Comparison of ENCODE assay signal across 28 mouse cellular contexts in the genomic region with DNA sequence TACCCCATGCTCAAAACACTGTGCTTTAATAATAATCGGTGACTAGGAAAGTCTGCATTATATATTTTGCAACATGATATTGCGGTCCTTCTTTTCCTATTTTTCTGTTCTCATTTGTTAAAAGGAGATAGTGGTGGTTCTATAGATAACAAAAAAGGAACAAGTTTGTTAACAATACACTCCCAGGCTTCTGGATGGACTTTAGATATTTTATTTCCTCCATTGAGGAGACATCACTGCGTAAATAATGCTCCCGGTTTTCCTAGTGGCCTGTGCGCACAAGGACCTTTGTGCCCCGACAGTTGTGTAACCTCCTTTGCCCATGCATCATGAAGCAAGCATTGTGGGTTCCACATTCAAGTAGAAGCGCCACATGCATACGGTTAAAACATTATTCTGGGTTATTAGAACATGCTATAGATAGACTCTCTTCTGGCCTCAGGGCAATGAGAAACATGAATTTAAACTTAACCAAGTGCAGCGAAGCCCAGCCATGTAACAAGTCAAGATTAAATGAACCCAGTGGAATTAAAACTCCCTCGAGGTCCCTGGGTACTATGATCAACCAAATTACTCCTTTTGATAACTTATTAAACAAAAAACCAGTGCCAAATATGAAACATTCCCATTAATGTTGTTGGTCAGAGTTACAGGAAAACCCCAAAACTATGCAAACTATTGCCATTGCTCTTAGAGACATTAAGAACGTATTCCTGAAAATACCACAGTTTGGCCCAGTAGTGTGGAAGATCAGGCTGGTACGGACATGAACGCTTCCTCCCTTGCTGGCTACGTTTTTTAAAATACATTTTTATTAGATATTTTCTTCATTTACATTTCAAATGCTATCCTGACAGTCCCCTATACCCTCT. TPM values are rescaled to one million over a fixed set of nuclear protein-coding genes. Genes with fewer than 3 reads are reported as not detected.
DNase-seq lines count a peak whose midpoint lies in the region; ATAC-seq and TF ChIP-seq lines count a peak whose summit lies in the region.
"Had no signal": no experiment of that assay in that cellular context is flagged by ENCODE, and none has a peak within 500 bp of the region (broad histone marks: within the 10 kb centered on the region; RNA-seq: fewer than 3 reads in every experiment).

No protein-coding gene starts in this region.

- 87% methylated on average over 14 of the region's 14 CpGs for WGBS in intestine, embryonic 16.5 days
- 84% methylated on average over 14 of the region's 14 CpGs for WGBS in intestine, embryonic 15.5 days
- 85% methylated on average over 14 of the region's 14 CpGs for WGBS in midbrain, postnatal 0 days
- WGBS in midbrain, embryonic 13.5 days, result 89% methylated on average over 14 of the region's 14 CpGs

- no peak for TF ChIP-seq CTCF in midbrain, postnatal 0 days (IDR thresholded peaks at IDR 0.05)
- TF ChIP-seq CTCF in Patski (IDR thresholded peaks at IDR 0.05), result no peak

- H3K9me3 ChIP-seq in intestine, embryonic 16.5 days (ENCODE audit: control insufficient read depth, low read length), result no peaks in the 10 kb centered on the region
- no peaks in the 10 kb centered on the region for H3K9me3 ChIP-seq in intestine, embryonic 15.5 days
- H3K9me3 ChIP-seq in midbrain, postnatal 0 days (ENCODE audit: low read length), result no peaks in the 10 kb centered on the region
- H3K9me3 ChIP-seq in midbrain, embryonic 13.5 days, result no peaks in the 10 kb centered on the region
- H3K9me3 ChIP-seq: embryonic facial prominence, embryonic 10.5 days; embryonic facial prominence, embryonic 12.5 days; forebrain, embryonic 13.5 days; forebrain, embryonic 15.5 days; G1E had no signal

- CTCF ChIA-PET in Patski (lab: Charles Lee), result interaction anchor here (1.2 to 1.6 kb wide), 2 partner anchors 11 to 289 kb away, joined by 3 to 4 read pairs; no protein-coding TSS in a partner anchor

- H3K36me3 ChIP-seq in intestine, embryonic 16.5 days (ENCODE audit: control insufficient read depth, insufficient read depth, low read length), result no peaks in the 10 kb centered on the region
- no peaks in the 10 kb centered on the region for H3K36me3 ChIP-seq in intestine, embryonic 15.5 days
- H3K36me3 ChIP-seq in midbrain, postnatal 0 days (ENCODE audit: insufficient read depth, low read length), result no peaks in the 10 kb centered on the region
- H3K36me3 ChIP-seq in midbrain, embryonic 13.5 days, result no peaks in the 10 kb centered on the region
- H3K36me3 ChIP-seq: embryonic facial prominence, embryonic 10.5 days; embryonic facial prominence, embryonic 12.5 days; forebrain, embryonic 15.5 days; G1E had no signal

- H3K9ac ChIP-seq in intestine, embryonic 16.5 days (ENCODE audit: low read depth, low read length), result no peak overlapping the region
- no peak overlapping the region for H3K9ac ChIP-seq in intestine, embryonic 15.5 days
- no peak overlapping the region for H3K9ac ChIP-seq in midbrain, postnatal 0 days (replicated peaks; ENCODE audit: low read length, poor library complexity, severe bottlenecking)
- H3K9ac ChIP-seq in midbrain, embryonic 13.5 days (replicated peaks), result no peak overlapping the region
- H3K9ac ChIP-seq: embryonic facial prominence, embryonic 12.5 days; forebrain, embryonic 13.5 days; forebrain, embryonic 15.5 days; forebrain, postnatal 0 days had no signal

- POLR2A ChIA-PET in Patski (lab: Charles Lee), result no interaction called here

- H3K4me3 ChIP-seq in intestine, embryonic 16.5 days (ENCODE audit: low read length), result no peak overlapping the region
- H3K4me3 ChIP-seq in intestine, embryonic 15.5 days (replicated peaks), result no peak overlapping the region
- no peak overlapping the region for H3K4me3 ChIP-seq in midbrain, postnatal 0 days (ENCODE audit: low read depth, low read length)
- no peak overlapping the region for H3K4me3 ChIP-seq in midbrain, embryonic 13.5 days (replicated peaks)
- H3K4me3 ChIP-seq: embryonic facial prominence, embryonic 10.5 days; embryonic facial prominence, embryonic 12.5 days; forebrain, embryonic 13.5 days; forebrain, embryonic 15.5 days had no signal

- ATAC-seq in intestine, embryonic 16.5 days, result peak; percentile 25; the same call in 1 of the 2 replicates
- ATAC-seq in intestine, embryonic 15.5 days, result no peak
- ATAC-seq in midbrain, postnatal 0 days (ENCODE audit: low FRiP score), result no peak
- ATAC-seq in midbrain, embryonic 13.5 days, result no peak
- peak; percentile 82 for ATAC-seq in Patski
- ATAC-seq: CD4-positive, CD25-positive, alpha-beta regulatory T cell, adult 4 months; forebrain, embryonic 13.5 days; forebrain, embryonic 15.5 days; forebrain, postnatal 0 days had no signal

- in situ Hi-C loops in Patski (cut with MboI; ENCODE audit: low pct_unique_long_range_greater_than_20kb), result loop anchor here (5.0 kb wide), 1 partner anchor 104 kb away; no protein-coding TSS in a partner anchor

- no peaks in the 10 kb centered on the region for H3K27me3 ChIP-seq in intestine, embryonic 16.5 days (replicated peaks; ENCODE audit: control insufficient read depth, insufficient read depth, low read length)
- no peaks in the 10 kb centered on the region for H3K27me3 ChIP-seq in intestine, embryonic 15.5 days (replicated peaks)
- no peaks in the 10 kb centered on the region for H3K27me3 ChIP-seq in midbrain, postnatal 0 days (ENCODE audit: insufficient read depth, low read length)
- H3K27me3 ChIP-seq in midbrain, embryonic 13.5 days, result no peaks in the 10 kb centered on the region
- no peaks in the 10 kb centered on the region for H3K27me3 ChIP-seq in Patski
- H3K27me3 ChIP-seq: CH12.LX; embryonic facial prominence, embryonic 12.5 days; forebrain, embryonic 13.5 days; forebrain, embryonic 15.5 days had no signal

- no peak overlapping the region for H3K27ac ChIP-seq in intestine, embryonic 16.5 days (ENCODE audit: low read length)
- no peak overlapping the region for H3K27ac ChIP-seq in intestine, embryonic 15.5 days
- no peak overlapping the region for H3K27ac ChIP-seq in midbrain, postnatal 0 days (ENCODE audit: low read depth, low read length)
- no peak overlapping the region for H3K27ac ChIP-seq in midbrain, embryonic 13.5 days
- H3K27ac ChIP-seq: embryonic facial prominence, embryonic 10.5 days; embryonic facial prominence, embryonic 12.5 days; forebrain, embryonic 13.5 days; forebrain, embryonic 15.5 days had no signal

- peak; percentile 64 for DNase-seq in kidney, adult 9 months
- DNase-seq in kidney, postnatal 4 days, result no peak
- DNase-seq in midbrain, postnatal 0 days (ENCODE audit: low spot score), result peak; percentile 1
- peak; percentile 92 for DNase-seq in Patski (ENCODE audit: low read depth, low spot score)
- DNase-seq in spleen, postnatal 36 days (ENCODE audit: low spot score in 2 of 2), result no peak
- DNase-seq: adrenal gland, adult 2 months; adrenal gland, postnatal 10 days; adrenal gland, postnatal 36 days; B cell, adult 2 months; cerebellum, adult 11-12 months; cerebellum, adult 2 months; cerebellum, adult 9-10 months; cerebellum, postnatal 10 days; cerebellum, postnatal 25 days; forebrain, postnatal 0 days had no signal

- H3K4me2 ChIP-seq in intestine, embryonic 16.5 days (ENCODE audit: low read depth, low read length), result no peak overlapping the region
- H3K4me2 ChIP-seq in intestine, embryonic 15.5 days (replicated peaks), result no peak overlapping the region
- H3K4me2 ChIP-seq in midbrain, postnatal 0 days (ENCODE audit: low read depth, low read length, poor library complexity, severe bottlenecking), result no peak overlapping the region
- H3K4me2 ChIP-seq in midbrain, embryonic 13.5 days (replicated peaks), result no peak overlapping the region
- H3K4me2 ChIP-seq: embryonic facial prominence, embryonic 12.5 days; forebrain, embryonic 13.5 days; forebrain, embryonic 15.5 days had no signal

- H3K4me1 ChIP-seq in intestine, embryonic 16.5 days (ENCODE audit: control insufficient read depth, insufficient read depth, low read length), result no peaks in the 10 kb centered on the region
- H3K4me1 ChIP-seq in intestine, embryonic 15.5 days (replicated peaks), result no peaks in the 10 kb centered on the region
- no peaks in the 10 kb centered on the region for H3K4me1 ChIP-seq in midbrain, postnatal 0 days (ENCODE audit: insufficient read depth, low read length)
- H3K4me1 ChIP-seq in midbrain, embryonic 13.5 days (replicated peaks), result no peaks in the 10 kb centered on the region
- H3K4me1 ChIP-seq: embryonic facial prominence, embryonic 10.5 days; embryonic facial prominence, embryonic 12.5 days; forebrain, embryonic 13.5 days; forebrain, embryonic 15.5 days had no signal

RNA-seq across cellular contexts. Expression of a gene that starts 28.5 kb away (rescaled TPM):
- not detected in 2 replicates for polyA plus RNA-seq in intestine, embryonic 16.5 days (2015; fragmentation: Nextera tagmentation; extraction: Ambion mirVana)
- polyA plus RNA-seq in intestine, embryonic 15.5 days (2015; fragmentation: Nextera tagmentation; extraction: Ambion mirVana), result not detected in 2 replicates
- total RNA-seq in midbrain, postnatal 0 days (2014; rRNA removed), result not detected in 2 replicates
- polyA plus RNA-seq in midbrain, postnatal 0 days (2015; fragmentation: Nextera tagmentation; extraction: Ambion mirVana), result not detected in 2 replicates
- polyA plus RNA-seq in midbrain, embryonic 13.5 days (2015; fragmentation: Nextera tagmentation; extraction: Ambion mirVana), result not detected in 2 replicates
- not detected for polyA plus RNA-seq in Patski (2021)
- total RNA-seq: adrenal gland, adult 2 months; adrenal gland, postnatal 10 days; adrenal gland, postnatal 36 days; CH12.LX; forebrain, postnatal 0 days; G1E had no signal
- polyA plus RNA-seq: adrenal gland, adult 2 months; CD4-positive, CD25-positive, alpha-beta regulatory T cell, adult 4 months; cerebellum, adult 2 months; cortical plate, adult 2 months; embryonic facial prominence, embryonic 10.5 days; embryonic facial prominence, embryonic 12.5 days; embryonic facial prominence, embryonic 14.5 days; forebrain, embryonic 11.5 days; forebrain, embryonic 13.5 days; forebrain, embryonic 15.5 days; forebrain, postnatal 0 days; G1E had no signal

Comparison
In these comparisons a context has a peak if more than half of its experiments do, and no peak if none do; other contexts are left out.
1. ATAC-seq: peak in intestine, embryonic 16.5 days (single experiment) and Patski (single experiment); none in intestine, embryonic 15.5 days (single experiment), midbrain, postnatal 0 days (single experiment) and midbrain, embryonic 13.5 days (single experiment).
2. DNase-seq: peak in kidney, adult 9 months (single experiment), midbrain, postnatal 0 days (single experiment) and Patski (single experiment); none in kidney, postnatal 4 days (0 of 2) and spleen, postnatal 36 days (0 of 2).